Mouse (Mus musculus): ENCODE data around the gene Mipol1. TPM values are rescaled to one million over a fixed set of nuclear protein-coding genes. Genes with fewer than 3 reads are reported as not detected.

The Mipol1 gene
- polyA plus RNA-seq, 1 experiment from 2014 or later = 7.1 TPM

DNA sequence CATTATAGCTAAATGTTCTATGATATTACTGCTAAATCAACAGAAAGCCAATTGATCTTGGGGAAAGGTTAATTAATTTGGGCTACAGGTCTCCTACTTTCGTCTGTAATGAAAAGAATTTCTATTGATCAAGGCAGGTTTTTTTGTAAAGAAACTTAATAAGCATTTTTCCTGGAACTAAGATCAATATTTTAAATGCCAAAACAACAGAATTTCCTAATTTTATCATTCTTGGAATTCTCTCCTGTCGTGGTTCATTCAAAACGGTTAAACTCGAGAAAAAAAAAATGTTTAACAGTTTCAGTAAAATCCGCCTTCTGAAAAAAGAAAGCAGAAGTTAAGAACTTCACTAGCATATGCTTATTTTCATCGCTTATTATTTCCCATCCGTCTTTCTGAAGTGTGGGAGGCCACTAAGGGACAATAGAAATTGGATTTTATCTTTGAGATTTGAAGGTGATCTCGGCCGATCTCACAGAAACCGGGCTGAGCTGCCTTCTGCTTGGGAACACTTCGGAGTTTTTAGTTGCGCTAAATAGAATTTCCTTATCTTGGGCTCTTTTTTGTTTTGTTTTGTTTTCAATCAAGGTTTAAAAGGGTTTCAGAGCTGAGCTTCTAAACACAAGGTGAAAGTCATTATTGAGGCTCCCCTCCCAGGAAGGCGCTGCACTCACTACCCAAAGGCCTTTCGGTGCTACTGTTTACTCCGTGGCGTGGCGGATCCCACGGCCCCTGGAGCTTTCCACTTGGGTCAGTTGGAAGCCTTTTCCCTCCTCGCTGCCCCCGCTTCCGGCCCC lies 307.8 kb downstream of the Mipol1 start:
- Histone ChIP-seq H3K9ac (replicated peaks) (peak overlapping the region; percentile 60; the same call in 1 of the 2 replicates), H3K9me3 (no peaks in the 10 kb centered on the region), H3K4me3 (replicated peaks) (peak overlapping the region; percentile 37), H3K4me1 (replicated peaks) (peaks cover 32% of the 10 kb centered on the region), H3K4me2 (replicated peaks) (peak overlapping the region; percentile 61), H3K36me3 (no peaks in the 10 kb centered on the region), H3K27ac (peak overlapping the region; percentile 76; the same call in 1 of the 2 replicates), H3K27me3 (peaks cover 90% of the 10 kb centered on the region)
- no peak for ATAC-seq
- WGBS = 2% methylated on average over 21 of the region's 21 CpGs

DNA sequence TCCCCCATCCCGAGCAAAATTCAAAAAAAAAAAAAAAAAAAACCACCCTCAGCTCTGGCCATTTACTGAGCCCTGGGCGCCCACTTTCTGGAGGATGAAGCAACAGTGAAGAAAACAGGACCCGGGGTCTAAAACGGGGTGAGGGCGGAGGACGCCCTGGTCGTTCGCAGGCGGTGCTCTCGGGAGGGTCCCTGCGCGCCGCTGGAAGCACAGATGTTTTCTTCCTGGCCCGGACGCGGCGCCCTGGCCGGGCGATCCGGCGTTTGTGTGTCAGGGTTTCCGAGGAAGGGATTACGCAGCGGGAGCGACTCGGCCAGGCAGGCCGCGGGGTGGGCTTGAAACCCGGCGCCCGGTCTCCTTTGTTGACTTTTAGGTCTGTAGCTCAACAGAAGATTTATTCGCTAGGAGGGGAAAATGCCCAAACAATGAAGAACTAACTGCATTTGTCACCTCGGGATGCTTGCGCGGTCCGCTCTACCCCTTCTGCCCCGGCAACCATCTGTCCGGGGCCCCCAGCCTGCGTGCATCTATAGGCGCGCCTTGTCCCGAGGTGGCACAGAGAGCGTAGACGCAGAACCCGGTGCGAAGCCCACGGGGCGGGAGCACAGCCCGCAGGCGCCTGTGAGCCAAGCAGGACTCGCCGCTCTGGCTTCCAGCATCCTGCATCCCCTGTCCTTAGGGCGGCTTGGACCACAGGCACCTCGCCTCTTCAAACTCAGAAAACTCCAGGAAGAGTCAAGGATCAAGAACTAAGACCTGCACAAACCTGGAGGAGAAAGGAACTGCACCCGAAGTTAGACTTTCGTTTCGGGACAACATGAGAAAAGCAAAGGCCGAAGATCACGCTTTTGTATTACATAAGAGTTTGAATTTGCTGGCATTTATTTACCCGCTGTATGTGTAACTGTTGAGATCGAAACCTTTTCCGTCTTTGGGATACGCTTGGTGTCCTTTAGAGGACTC lies 308.6 kb downstream of the Mipol1 start:
- Histone ChIP-seq H3K27me3 (peaks cover 90% of the 10 kb centered on the region), H3K36me3 (no peaks in the 10 kb centered on the region), H3K9me3 (no peaks in the 10 kb centered on the region), H3K9ac (replicated peaks) (peak overlapping the region; percentile 60), H3K4me1 (replicated peaks) (peaks cover 36% of the 10 kb centered on the region), H3K4me2 (replicated peaks) (peak overlapping the region; percentile 61), H3K4me3 (replicated peaks) (peak overlapping the region; percentile 37), H3K27ac (peak overlapping the region; percentile 76)
- under 1% methylated on average over 63 of the region's 63 CpGs for WGBS
- ATAC-seq = peak; percentile 24; the same call in 1 of the 2 replicates

DNA sequence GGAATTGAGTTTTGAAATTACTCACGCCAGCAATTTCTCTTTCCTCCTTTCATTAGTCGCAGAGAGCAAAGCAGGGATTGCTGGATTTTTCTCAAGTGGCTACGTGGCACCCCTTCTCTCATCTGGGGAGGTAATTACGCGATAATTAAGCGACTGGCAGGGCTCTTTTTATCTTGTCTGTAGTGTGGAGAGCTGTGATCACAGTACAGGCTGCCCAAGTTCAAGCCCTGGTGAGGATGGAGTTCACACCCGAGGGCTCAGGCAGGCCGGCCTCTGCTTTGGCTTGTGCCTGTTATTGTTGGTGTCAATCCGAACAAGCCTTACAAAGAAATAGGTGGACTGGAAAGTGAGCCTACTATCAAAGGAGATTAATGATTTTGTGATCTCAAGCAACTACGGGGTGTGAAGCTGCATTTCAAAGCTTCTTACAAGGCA lies 309.3 kb downstream of the Mipol1 start:
- Histone ChIP-seq H3K4me1 (replicated peaks) (peaks cover 34% of the 10 kb centered on the region), H3K9ac (replicated peaks) (peak overlapping the region; percentile 60; the same call in 1 of the 2 replicates), H3K4me3 (replicated peaks) (peak overlapping the region; percentile 37), H3K9me3 (no peaks in the 10 kb centered on the region), H3K4me2 (replicated peaks) (peak overlapping the region; percentile 61), H3K27ac (peak overlapping the region; percentile 76), H3K36me3 (no peaks in the 10 kb centered on the region), H3K27me3 (peaks cover 90% of the 10 kb centered on the region)
- no peak for ATAC-seq
- WGBS = under 1% methylated on average over 10 of the region's 10 CpGs

DNA sequence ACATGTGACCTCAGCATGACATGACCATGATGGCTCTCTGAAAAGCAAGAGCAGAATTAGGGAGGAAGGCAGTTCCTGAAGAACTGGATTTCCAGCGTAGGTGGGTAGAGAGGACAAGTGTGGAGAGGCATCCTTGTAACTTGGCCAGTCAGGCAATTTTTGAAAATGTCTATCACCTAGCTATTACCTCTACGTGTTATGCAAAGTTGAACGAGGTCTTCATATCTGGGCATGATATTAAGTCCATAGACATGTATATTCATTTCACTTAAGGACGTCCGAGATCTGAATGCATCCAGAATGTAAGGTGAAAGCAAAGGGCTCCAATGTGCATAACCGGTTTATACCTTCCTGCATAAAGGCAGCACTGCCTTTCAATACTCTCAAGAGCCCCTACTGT lies 310.9 kb downstream of the Mipol1 start:
- Histone ChIP-seq H3K36me3 (no peaks in the 10 kb centered on the region), H3K4me3 (replicated peaks) (peak overlapping the region; percentile 44; the same call in 1 of the 2 replicates), H3K4me1 (replicated peaks) (peaks cover 32% of the 10 kb centered on the region), H3K27ac (0 out of 2 replicates have a peak overlapping the region, but pooled peaks have one; percentile 0), H3K9me3 (no peaks in the 10 kb centered on the region), H3K9ac (replicated peaks) (no peak overlapping the region), H3K27me3 (peaks cover 90% of the 10 kb centered on the region), H3K4me2 (replicated peaks) (peak overlapping the region; percentile 5; the same call in 1 of the 2 replicates)
- 9% methylated on average over 6 of the region's 6 CpGs for WGBS
- no peak for ATAC-seq

DNA sequence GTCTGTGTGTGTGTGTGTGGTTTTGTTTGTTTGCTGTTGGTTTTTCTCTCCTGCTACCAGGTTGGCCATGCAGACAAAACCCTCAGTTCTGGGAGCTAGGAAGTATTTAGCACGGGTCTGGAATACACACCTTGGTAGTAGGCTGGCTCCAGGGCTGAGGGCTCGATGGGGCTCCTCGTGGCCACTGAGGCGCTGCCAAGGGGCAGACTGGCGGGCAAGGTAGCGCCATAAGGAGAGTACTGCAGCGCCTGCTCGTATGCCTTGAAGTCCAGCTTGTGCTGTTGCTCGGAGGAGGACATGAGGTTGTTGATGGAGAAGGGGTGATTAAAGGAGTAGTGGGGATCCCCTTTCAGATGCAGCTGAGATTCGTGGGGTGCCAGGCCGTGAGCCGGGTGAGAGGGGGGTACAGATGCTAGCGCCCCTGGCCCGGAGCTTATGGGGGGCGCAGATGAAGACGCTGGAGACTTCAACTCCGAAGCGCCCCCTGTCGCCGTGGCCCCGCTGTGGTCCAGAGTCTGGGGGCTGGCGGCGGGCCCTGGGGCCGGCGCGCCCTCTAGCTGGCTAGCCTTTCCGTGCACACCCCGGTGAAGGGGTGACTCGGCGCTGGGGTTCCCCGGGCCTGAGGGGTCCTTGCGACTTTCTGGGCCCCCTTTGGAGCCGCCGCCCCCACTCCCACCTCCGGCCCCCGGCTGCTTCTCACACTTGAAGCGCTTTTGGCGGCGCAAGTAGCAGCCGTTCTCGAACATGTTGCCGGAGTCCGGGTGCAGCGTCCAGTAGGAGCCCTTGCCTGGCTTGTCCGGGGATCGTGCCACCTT lies 311.9 kb downstream of the Mipol1 start:
- ATAC-seq = no peak
- peak overlapping the region; percentile 45 for H3K9ac ChIP-seq (replicated peaks)
- WGBS = under 1% methylated on average over 46 of the region's 46 CpGs
- peaks cover 90% of the 10 kb centered on the region for H3K27me3 ChIP-seq
- peak overlapping the region; percentile 60 for H3K27ac ChIP-seq
- no peaks in the 10 kb centered on the region for H3K9me3 ChIP-seq
- H3K36me3 ChIP-seq = no peaks in the 10 kb centered on the region
- peak overlapping the region; percentile 43 for H3K4me2 ChIP-seq (replicated peaks)
- H3K4me3 ChIP-seq (replicated peaks) = peak overlapping the region; percentile 44
- H3K4me1 ChIP-seq (replicated peaks) = peaks cover 38% of the 10 kb centered on the region

DNA sequence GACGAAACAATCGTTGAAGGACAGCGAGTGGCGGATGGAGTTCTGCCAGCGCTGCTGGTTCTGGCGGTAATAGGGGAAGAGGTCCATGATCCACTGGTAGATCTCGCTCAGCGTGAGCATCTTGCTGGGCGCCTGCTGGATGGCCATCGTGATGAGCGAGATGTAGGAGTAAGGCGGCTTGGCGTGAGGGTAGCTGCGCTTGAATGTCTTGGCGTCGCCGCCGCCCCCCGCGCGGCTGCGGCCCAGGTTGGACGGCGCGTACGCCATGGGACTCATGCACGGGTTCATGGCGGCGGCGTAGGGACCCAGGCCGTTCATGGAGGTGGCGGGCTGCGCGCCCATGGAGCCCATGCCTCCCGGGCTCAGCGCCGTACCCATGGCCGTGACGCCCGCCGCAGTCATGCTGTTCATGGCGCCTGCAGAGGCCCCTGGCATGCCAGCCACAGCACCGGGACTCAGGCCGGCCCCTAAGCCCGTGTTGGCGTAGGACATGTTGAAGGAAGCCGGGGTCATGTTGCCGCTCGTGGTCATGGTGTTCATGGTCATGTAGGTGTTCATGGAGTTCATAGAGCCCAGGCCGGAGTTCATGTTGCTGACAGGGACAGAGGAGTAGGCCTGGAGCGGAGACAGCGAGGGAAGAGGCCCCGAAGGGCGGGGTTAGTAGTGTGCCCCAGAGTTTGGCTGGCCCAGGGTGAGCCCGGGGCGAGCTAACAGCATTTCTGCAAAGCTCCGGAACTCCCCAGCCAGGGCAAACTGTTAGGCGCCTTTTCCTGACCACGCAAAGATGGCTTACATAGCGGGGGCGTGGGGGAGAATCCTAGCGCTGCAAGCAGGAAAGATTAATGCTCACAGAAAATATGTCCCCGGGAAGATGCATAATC lies 312.8 kb downstream of the Mipol1 start:
- peak overlapping the region; percentile 44 for H3K4me3 ChIP-seq (replicated peaks)
- peak overlapping the region; percentile 43 for H3K4me2 ChIP-seq (replicated peaks)
- peak overlapping the region; percentile 60 for H3K27ac ChIP-seq
- peaks cover 38% of the 10 kb centered on the region for H3K4me1 ChIP-seq (replicated peaks)
- peak overlapping the region; percentile 45 for H3K9ac ChIP-seq (replicated peaks)
- peaks cover 95% of the 10 kb centered on the region for H3K27me3 ChIP-seq
- H3K9me3 ChIP-seq = no peaks in the 10 kb centered on the region
- H3K36me3 ChIP-seq = no peaks in the 10 kb centered on the region
- WGBS = 1% methylated on average over 63 of the region's 63 CpGs
- no peak for ATAC-seq

DNA sequence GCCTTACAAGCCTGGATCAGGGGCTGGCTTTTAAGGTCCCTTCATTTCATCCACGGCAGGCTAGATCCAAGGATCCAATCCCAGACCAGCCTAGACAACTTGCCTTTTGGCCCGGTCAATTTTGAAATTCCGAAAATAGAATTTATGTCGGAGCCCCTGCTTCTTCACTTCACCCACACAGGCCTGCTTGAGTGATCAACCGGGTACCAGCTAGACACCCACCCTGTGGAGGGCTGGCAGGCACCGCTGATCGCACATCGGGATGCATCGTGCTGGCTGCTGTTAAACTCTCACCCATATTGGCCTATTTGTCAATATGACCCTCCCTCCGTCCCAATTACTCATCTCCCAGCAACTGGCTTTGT lies 313.4 kb downstream of the Mipol1 start:
- H3K36me3 ChIP-seq = no peaks in the 10 kb centered on the region

DNA sequence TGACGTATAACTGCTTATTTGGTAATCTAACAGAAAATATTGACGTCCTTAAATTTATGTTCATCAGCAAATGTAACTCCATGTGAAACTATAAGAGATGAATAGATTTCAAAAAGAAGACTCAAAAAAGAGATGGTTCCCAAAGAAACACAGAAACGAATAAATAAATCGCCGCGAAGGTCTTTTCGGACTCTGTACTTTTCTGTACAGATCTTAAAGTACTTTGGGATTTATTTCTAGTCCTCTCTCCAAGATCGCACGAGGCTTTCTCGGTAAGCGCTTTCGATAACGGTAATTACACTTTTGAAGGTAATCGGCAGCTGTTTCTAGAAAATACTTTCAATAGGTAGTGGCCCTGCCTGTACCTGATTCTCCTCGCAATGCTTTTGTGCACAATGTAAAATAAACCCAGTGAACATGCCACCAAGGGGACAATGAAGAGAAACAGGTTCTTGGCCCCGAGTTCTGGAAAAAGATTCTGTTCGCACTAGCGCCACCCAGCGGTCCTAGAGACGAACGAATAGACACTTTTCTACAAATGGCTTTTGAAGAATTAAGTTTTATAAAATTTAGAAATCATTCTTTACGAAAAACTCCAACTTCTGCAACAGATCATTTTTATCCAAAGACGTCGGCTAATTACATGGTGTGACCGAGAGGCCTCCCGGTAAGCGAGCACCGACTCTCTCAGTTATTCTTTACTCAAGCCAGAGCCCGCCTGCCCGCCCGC lies 314.6 kb downstream of the Mipol1 start:
- Histone ChIP-seq H3K27ac (peak overlapping the region; percentile 74), H3K27me3 (peaks cover 95% of the 10 kb centered on the region), H3K9me3 (no peaks in the 10 kb centered on the region), H3K36me3 (no peaks in the 10 kb centered on the region), H3K4me2 (replicated peaks) (peak overlapping the region; percentile 68), H3K4me1 (replicated peaks) (peaks cover 33% of the 10 kb centered on the region), H3K4me3 (replicated peaks) (peak overlapping the region; percentile 44), H3K9ac (replicated peaks) (peak overlapping the region; percentile 28; the same call in 1 of the 2 replicates)
- no peak for ATAC-seq
- WGBS = 1% methylated on average over 31 of the region's 31 CpGs

More for the DNA sequence above, 313.4 kb downstream of the Mipol1 start:
- peak overlapping the region; percentile 43 for H3K4me2 ChIP-seq (replicated peaks)
- H3K27ac ChIP-seq = 0 out of 2 replicates have a peak overlapping the region, but pooled peaks have one; percentile 51
- 2% methylated on average over 10 of the region's 10 CpGs for WGBS
- no peaks in the 10 kb centered on the region for H3K9me3 ChIP-seq
- H3K9ac ChIP-seq (replicated peaks) = 0 out of 2 replicates have a peak overlapping the region, but pooled peaks have one; percentile 45
- H3K4me1 ChIP-seq (replicated peaks) = peaks cover 34% of the 10 kb centered on the region
- ATAC-seq = no peak
- peak overlapping the region; percentile 44 for H3K4me3 ChIP-seq (replicated peaks)
- peaks cover 95% of the 10 kb centered on the region for H3K27me3 ChIP-seq

DNA sequence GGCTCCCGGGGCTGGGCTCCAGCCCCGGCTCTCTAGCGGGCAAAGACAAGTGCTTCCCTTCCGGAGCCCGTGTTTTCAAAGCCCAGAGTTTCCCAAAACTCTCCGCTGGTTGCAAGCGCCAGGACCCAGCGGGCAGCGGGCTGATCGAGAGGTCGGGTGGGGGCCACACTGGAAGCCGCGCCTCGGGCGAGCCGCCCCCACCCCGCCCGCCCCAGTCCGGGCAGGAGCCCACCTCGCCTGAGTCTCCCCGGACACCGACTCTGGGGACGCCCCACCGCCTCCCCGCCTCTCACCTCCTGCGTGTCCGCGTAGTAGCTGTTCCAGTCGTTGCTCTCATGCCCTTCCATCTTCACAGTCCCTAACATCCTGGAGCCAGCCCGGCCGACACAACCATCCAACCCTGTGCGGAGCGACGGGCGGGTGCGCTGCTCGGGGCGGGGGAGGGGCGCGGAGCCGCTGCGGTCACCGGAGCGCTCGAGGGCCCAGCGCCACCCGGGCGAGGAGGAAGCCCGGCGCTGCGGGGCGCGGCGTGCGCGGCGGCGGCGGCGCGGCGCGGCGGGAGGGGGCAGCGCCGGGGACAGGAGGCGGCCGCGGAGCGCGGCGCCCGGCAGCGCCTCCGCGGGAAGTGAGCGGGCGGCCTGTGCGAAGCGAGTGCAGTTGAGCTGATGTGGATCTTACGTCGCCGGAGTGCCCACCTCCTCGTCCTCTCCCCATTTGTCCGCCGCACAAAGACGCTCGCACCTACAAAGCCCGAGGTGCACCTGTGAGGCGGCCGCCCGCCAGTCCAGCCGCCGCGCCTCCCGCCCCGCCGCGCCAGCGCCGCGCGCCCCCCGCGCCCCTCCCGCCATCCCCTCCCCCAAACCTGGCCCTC lies 315.4 kb downstream of the Mipol1 start:
- peak; percentile 71 for ATAC-seq
- Histone ChIP-seq H3K9me3 (no peaks in the 10 kb centered on the region), H3K4me1 (replicated peaks) (peaks cover 33% of the 10 kb centered on the region), H3K4me2 (replicated peaks) (peak overlapping the region; percentile 68), H3K27ac (peak overlapping the region; percentile 74), H3K27me3 (peaks cover 100% of the 10 kb centered on the region), H3K4me3 (replicated peaks) (peak overlapping the region; percentile 44), H3K36me3 (no peaks in the 10 kb centered on the region), H3K9ac (replicated peaks) (peak overlapping the region; percentile 63)
- WGBS = under 1% methylated on average over 74 of the region's 106 CpGs

All from midbrain, embryonic 13.5 days (tissue).